Mouse (Mus musculus) adrenal gland, postnatal 4 days (tissue): ENCODE results near the gene Lyst. TPM values are rescaled to one million over a fixed set of nuclear protein-coding genes. Genes with fewer than 3 reads are reported as not detected.
"Not testable (repeated sequence)": the region's sequence is repeated elsewhere in the genome, so short reads cannot be mapped to it uniquely, and the experiment has no call there.

Source experiments
- DNase-seq, 2 experiments: peaks; one replicate each; pipeline ENCODE4 v3.0.0; 2021 to 2022; ENCODE audit warnings: low spot score in 2 of 2, mixed read lengths in 2 of 2
- total RNA-seq, 2 experiments: library from RNA; stranded (reverse); gene quantifications; 2 replicates each; pipeline ENCODE4 v1.2.3; 2021

Gene Lyst
- total RNA-seq, 2 experiments from 2014 or later = 35.4 to 35.8 TPM

- no peak for DNase-seq
Measured at GRCm38 (mm10) chr13:13778837-13779458, 188.8 kb downstream of the Lyst start.

- no peak for DNase-seq
Measured at GRCm38 (mm10) chr13:13780271-13780670, 190.1 kb downstream of the Lyst start.

GRCm38 (mm10) chr13:13781026-13781425 is 190.8 kb downstream of the Lyst start:
- DNase-seq = no peak

GRCm38 (mm10) chr13:13783296-13783695 is 193.1 kb downstream of the Lyst start:
- DNase-seq = no peak

GRCm38 (mm10) chr13:13783894-13784419 is 193.8 kb downstream of the Lyst start, which contains the start of gene Gng4:
Gene Gng4 (plus strand): TSS chr13:13784059.
- peak in 1 of 2 experiments; percentile 4 for DNase-seq

GRCm38 (mm10) chr13:13784420-13784936 is 194.3 kb downstream of the Lyst start:
- DNase-seq = no peak

- DNase-seq = no peak
Measured at GRCm38 (mm10) chr13:13784981-13785783, 195.0 kb downstream of the Lyst start.

GRCm38 (mm10) chr13:13786971-13787370 is 196.8 kb downstream of the Lyst start:
- no peak for DNase-seq

- no peak for DNase-seq
Measured at GRCm38 (mm10) chr13:13788070-13788469, 197.9 kb downstream of the Lyst start.

- no peak for DNase-seq
Measured at GRCm38 (mm10) chr13:13791981-13792380, 201.8 kb downstream of the Lyst start.

GRCm38 (mm10) chr13:13795166-13795832 is 205.1 kb downstream of the Lyst start:
- DNase-seq = no peak

- no peak for DNase-seq
Measured at GRCm38 (mm10) chr13:13796082-13796481, 205.9 kb downstream of the Lyst start.

- not testable (repeated sequence) for DNase-seq
Measured at GRCm38 (mm10) chr13:13797816-13798215, 207.6 kb downstream of the Lyst start.

- DNase-seq = no peak
Measured at GRCm38 (mm10) chr13:13798775-13799174, 208.6 kb downstream of the Lyst start.

- no peak for DNase-seq
Measured at GRCm38 (mm10) chr13:13808337-13809132, 218.3 kb downstream of the Lyst start.

- DNase-seq = no peak
Measured at GRCm38 (mm10) chr13:13810885-13811284, 220.7 kb downstream of the Lyst start.

GRCm38 (mm10) chr13:13818696-13819095 is 228.5 kb downstream of the Lyst start:
- DNase-seq = no peak

GRCm38 (mm10) chr13:13820234-13821123 is 230.3 kb downstream of the Lyst start:
- DNase-seq = no peak

GRCm38 (mm10) chr13:13824946-13825345 is 234.7 kb downstream of the Lyst start:
- no peak for DNase-seq

- DNase-seq = no peak
Measured at GRCm38 (mm10) chr13:13826533-13826932, 236.3 kb downstream of the Lyst start.
